Mouse (Mus musculus): ENCODE measurements around the gene Fgf12. TPM values are rescaled to one million over a fixed set of nuclear protein-coding genes. Genes with fewer than 3 reads are reported as not detected.

Gene Fgf12
- polyA plus RNA-seq, 1 experiment: 3.0 TPM

- Histone ChIP-seq H3K4me3 (ENCODE audit: control insufficient read depth, low read depth, low read length) (no peak overlapping the region), H3K27ac (ENCODE audit: control insufficient read depth, insufficient read depth, low read depth, low read length) (no peak overlapping the region), H3K4me1 (ENCODE audit: control insufficient read depth, insufficient read depth, low read length) (no peaks in the 10 kb centered on the region), H3K27me3 (ENCODE audit: control insufficient read depth, insufficient read depth, low read length) (no peaks in the 10 kb centered on the region), H3K36me3 (ENCODE audit: control insufficient read depth, insufficient read depth, low read length) (no peaks in the 10 kb centered on the region)
- TF ChIP-seq CTCF (IDR thresholded peaks at IDR 0.05; ENCODE audit: control insufficient read depth, insufficient read depth, insufficient replicate concordance, low read depth, low read length): no peak
- no peak for TF ChIP-seq POLR2A (IDR thresholded peaks at IDR 0.05; ENCODE audit: control insufficient read depth, low read depth, low read length)
Measured at GRCm38 (mm10) chr16:28479022-28479421, 273.8 kb downstream of the Fgf12 start.

GRCm38 (mm10) chr16:28476651-28477050 lies 276.2 kb downstream of the Fgf12 start:
- H3K4me1 ChIP-seq (ENCODE audit: control insufficient read depth, insufficient read depth, low read length): no peaks in the 10 kb centered on the region
- TF ChIP-seq POLR2A (IDR thresholded peaks at IDR 0.05; ENCODE audit: control insufficient read depth, low read depth, low read length) (no peak), CTCF (IDR thresholded peaks at IDR 0.05; ENCODE audit: control insufficient read depth, insufficient read depth, insufficient replicate concordance, low read depth, low read length) (no peak)
- no peaks in the 10 kb centered on the region for H3K36me3 ChIP-seq (ENCODE audit: control insufficient read depth, insufficient read depth, low read length)
- no peaks in the 10 kb centered on the region for H3K27me3 ChIP-seq (ENCODE audit: control insufficient read depth, insufficient read depth, low read length)
- no peak overlapping the region for H3K4me3 ChIP-seq (ENCODE audit: control insufficient read depth, low read depth, low read length)
- no peak overlapping the region for H3K27ac ChIP-seq (ENCODE audit: control insufficient read depth, insufficient read depth, low read depth, low read length)

- Histone ChIP-seq H3K36me3 (ENCODE audit: control insufficient read depth, insufficient read depth, low read length) (no peaks in the 10 kb centered on the region), H3K4me1 (ENCODE audit: control insufficient read depth, insufficient read depth, low read length) (no peaks in the 10 kb centered on the region), H3K27ac (ENCODE audit: control insufficient read depth, insufficient read depth, low read depth, low read length) (no peak overlapping the region), H3K27me3 (ENCODE audit: control insufficient read depth, insufficient read depth, low read length) (no peaks in the 10 kb centered on the region), H3K4me3 (ENCODE audit: control insufficient read depth, low read depth, low read length) (no peak overlapping the region)
- TF ChIP-seq CTCF (IDR thresholded peaks at IDR 0.05; ENCODE audit: control insufficient read depth, insufficient read depth, insufficient replicate concordance, low read depth, low read length): no peak
- no peak for TF ChIP-seq POLR2A (IDR thresholded peaks at IDR 0.05; ENCODE audit: control insufficient read depth, low read depth, low read length)
Measured at GRCm38 (mm10) chr16:28475553-28475952, 277.3 kb downstream of the Fgf12 start.

GRCm38 (mm10) chr16:28454821-28455220 lies 298.0 kb downstream of the Fgf12 start:
- H3K4me1 ChIP-seq (ENCODE audit: control insufficient read depth, insufficient read depth, low read length): no peaks in the 10 kb centered on the region
- H3K36me3 ChIP-seq (ENCODE audit: control insufficient read depth, insufficient read depth, low read length): no peaks in the 10 kb centered on the region
- TF ChIP-seq CTCF (IDR thresholded peaks at IDR 0.05; ENCODE audit: control insufficient read depth, insufficient read depth, insufficient replicate concordance, low read depth, low read length): no peak
- TF ChIP-seq POLR2A (IDR thresholded peaks at IDR 0.05; ENCODE audit: control insufficient read depth, low read depth, low read length): no peak
- H3K4me3 ChIP-seq (ENCODE audit: control insufficient read depth, low read depth, low read length): no peak overlapping the region
- no peaks in the 10 kb centered on the region for H3K27me3 ChIP-seq (ENCODE audit: control insufficient read depth, insufficient read depth, low read length)
- H3K27ac ChIP-seq (ENCODE audit: control insufficient read depth, insufficient read depth, low read depth, low read length): no peak overlapping the region

- no peak for TF ChIP-seq POLR2A (IDR thresholded peaks at IDR 0.05; ENCODE audit: control insufficient read depth, low read depth, low read length)
- no peak for TF ChIP-seq CTCF (IDR thresholded peaks at IDR 0.05; ENCODE audit: control insufficient read depth, insufficient read depth, insufficient replicate concordance, low read depth, low read length)
- H3K27me3 ChIP-seq (ENCODE audit: control insufficient read depth, insufficient read depth, low read length): no peaks in the 10 kb centered on the region; the same call in 1 of the 2 replicates
- H3K27ac ChIP-seq (ENCODE audit: control insufficient read depth, insufficient read depth, low read depth, low read length): no peak overlapping the region
- H3K36me3 ChIP-seq (ENCODE audit: control insufficient read depth, insufficient read depth, low read length): no peaks in the 10 kb centered on the region
- no peak overlapping the region for H3K4me3 ChIP-seq (ENCODE audit: control insufficient read depth, low read depth, low read length)
- peaks cover 17% of the 10 kb centered on the region for H3K4me1 ChIP-seq (ENCODE audit: control insufficient read depth, insufficient read depth, low read length)
Measured at GRCm38 (mm10) chr16:28447114-28447455, 305.8 kb downstream of the Fgf12 start.

- TF ChIP-seq POLR2A (IDR thresholded peaks at IDR 0.05; ENCODE audit: control insufficient read depth, low read depth, low read length): no peak
- no peak for TF ChIP-seq CTCF (IDR thresholded peaks at IDR 0.05; ENCODE audit: control insufficient read depth, insufficient read depth, insufficient replicate concordance, low read depth, low read length)
- Histone ChIP-seq H3K4me1 (ENCODE audit: control insufficient read depth, insufficient read depth, low read length) (peaks cover 17% of the 10 kb centered on the region), H3K27me3 (ENCODE audit: control insufficient read depth, insufficient read depth, low read length) (no peaks in the 10 kb centered on the region; the same call in 1 of the 2 replicates)
Measured at GRCm38 (mm10) chr16:28446334-28447113, 306.3 kb downstream of the Fgf12 start.

GRCm38 (mm10) chr16:28445800-28446333 lies 307.0 kb downstream of the Fgf12 start:
- Histone ChIP-seq H3K4me3 (ENCODE audit: control insufficient read depth, low read depth, low read length) (peak overlapping the region; percentile 73), H3K36me3 (ENCODE audit: control insufficient read depth, insufficient read depth, low read length) (no peaks in the 10 kb centered on the region), H3K27ac (ENCODE audit: control insufficient read depth, insufficient read depth, low read depth, low read length) (no peak overlapping the region), H3K27me3 (ENCODE audit: control insufficient read depth, insufficient read depth, low read length) (no peaks in the 10 kb centered on the region; the same call in 1 of the 2 replicates), H3K4me1 (ENCODE audit: control insufficient read depth, insufficient read depth, low read length) (peaks cover 17% of the 10 kb centered on the region)
- TF ChIP-seq CTCF (IDR thresholded peaks at IDR 0.05; ENCODE audit: control insufficient read depth, insufficient read depth, insufficient replicate concordance, low read depth, low read length) (no peak), POLR2A (IDR thresholded peaks at IDR 0.05; ENCODE audit: control insufficient read depth, low read depth, low read length) (no peak)

More at GRCm38 (mm10) chr16:28446334-28447113, 306.3 kb downstream of the Fgf12 start:
- no peaks in the 10 kb centered on the region for H3K36me3 ChIP-seq (ENCODE audit: control insufficient read depth, insufficient read depth, low read length)
- H3K4me3 ChIP-seq (ENCODE audit: control insufficient read depth, low read depth, low read length): peak overlapping the region; percentile 73
- H3K27ac ChIP-seq (ENCODE audit: control insufficient read depth, insufficient read depth, low read depth, low read length): no peak overlapping the region

Data from testis, adult 2 months (tissue).